Mouse (Mus musculus) E14TG2a.4 (cell line): Measurements from ENCODE around the gene 1810010H24Rik.

Experiments used
- CTCF ChIP-seq: conservative IDR thresholded peaks from 2 replicates; pipeline ENCODE4 v1.5.1; 2014; ENCODE audit warnings: low read length
- NANOG ChIP-seq: IDR thresholded peaks from 2 replicates; pipeline ENCODE4 v1.6.1; 2014; ENCODE audit warnings: borderline replicate concordance, low read length, mixed read lengths
- POU5F1 ChIP-seq: IDR thresholded peaks from 2 replicates; pipeline ENCODE4 v1.6.1; 2014; ENCODE audit warnings: low read length, borderline replicate concordance

- TF ChIP-seq CTCF (no peak), POU5F1 (no peak), NANOG (no peak)
These were observed 3.3 kb downstream of the 1810010H24Rik start for GRCm38 (mm10) chr11:107028754-107029153.
